Comparison of ENCODE assay signal across 8 mouse cellular contexts in genomic region chr13:38410322-38410865, GRCm38 (mm10).
DNase-seq lines count a peak whose midpoint lies in the region; ATAC-seq lines count a peak whose summit lies in the region.

No protein-coding gene starts in this region.

- ATAC-seq in limb, embryonic 11.5 days (ENCODE audit: insufficient number of reproducible peaks, low FRiP score, low TSS enrichment, low read depth) = no peak
- ATAC-seq in forebrain, embryonic 14.5 days = peak; percentile 86
- ATAC-seq in heart, embryonic 15.5 days (replicated peaks; ENCODE audit: insufficient number of reproducible peaks, insufficient read depth, low FRiP score, low read depth) = peak; percentile 62
- peak; percentile 85 for ATAC-seq in lung, embryonic 15.5 days (ENCODE audit: borderline replicate concordance, extremely low read depth, low FRiP score, low TSS enrichment)

- no peaks in the 10 kb centered on the region for H3K9me3 ChIP-seq in limb, embryonic 11.5 days (ENCODE audit: control insufficient read depth, low read length)
- no peaks in the 10 kb centered on the region for H3K9me3 ChIP-seq in limb, embryonic 10.5 days (replicated peaks)
- H3K9me3 ChIP-seq in forebrain, embryonic 14.5 days (replicated peaks; ENCODE audit: control insufficient read depth, low read length) = no peaks in the 10 kb centered on the region
- no peaks in the 10 kb centered on the region for H3K9me3 ChIP-seq in heart, embryonic 15.5 days (replicated peaks)
- no peaks in the 10 kb centered on the region for H3K9me3 ChIP-seq in lung, embryonic 15.5 days

- 32% methylated on average over 15 of the region's 15 CpGs for WGBS in limb, embryonic 11.5 days
- WGBS in limb, embryonic 10.5 days = 36% methylated on average over 15 of the region's 15 CpGs
- 21% methylated on average over 15 of the region's 15 CpGs for WGBS in forebrain, embryonic 14.5 days
- WGBS in heart, embryonic 15.5 days = 11% methylated on average over 15 of the region's 15 CpGs
- WGBS in lung, embryonic 15.5 days = 9% methylated on average over 15 of the region's 15 CpGs

- no peak overlapping the region for H3K4me3 ChIP-seq in limb, embryonic 11.5 days (ENCODE audit: low read depth, low read length)
- no peak overlapping the region for H3K4me3 ChIP-seq in limb, embryonic 10.5 days
- H3K4me3 ChIP-seq in forebrain, embryonic 14.5 days (ENCODE audit: low read depth, low read length) = no peak overlapping the region
- H3K4me3 ChIP-seq in heart, embryonic 15.5 days = peak overlapping the region; percentile 11; the same call in 1 of the 2 replicates
- peak overlapping the region; percentile 15; the same call in 1 of the 2 replicates for H3K4me3 ChIP-seq in lung, embryonic 15.5 days

- no peak overlapping the region for H3K9ac ChIP-seq in limb, embryonic 11.5 days (ENCODE audit: low read length)
- H3K9ac ChIP-seq in forebrain, embryonic 14.5 days (ENCODE audit: low read length) = peak overlapping the region; percentile 25; the same call in 1 of the 2 replicates
- H3K9ac ChIP-seq in heart, embryonic 15.5 days = no peak overlapping the region
- H3K9ac ChIP-seq in lung, embryonic 15.5 days = no peak overlapping the region; the same call in 1 of the 2 replicates

- H3K36me3 ChIP-seq in limb, embryonic 11.5 days (ENCODE audit: control insufficient read depth, insufficient read depth, low read length) = no peaks in the 10 kb centered on the region
- no peaks in the 10 kb centered on the region for H3K36me3 ChIP-seq in limb, embryonic 10.5 days
- H3K36me3 ChIP-seq in forebrain, embryonic 14.5 days (ENCODE audit: control insufficient read depth, insufficient read depth, low read length) = no peaks in the 10 kb centered on the region
- H3K36me3 ChIP-seq in heart, embryonic 15.5 days = no peaks in the 10 kb centered on the region
- H3K36me3 ChIP-seq in lung, embryonic 15.5 days = no peaks in the 10 kb centered on the region

- H3K27ac ChIP-seq in limb, embryonic 11.5 days (replicated peaks; ENCODE audit: low read depth, low read length) = no peak overlapping the region
- no peak overlapping the region for H3K27ac ChIP-seq in limb, embryonic 10.5 days
- H3K27ac ChIP-seq in forebrain, embryonic 14.5 days (ENCODE audit: low read depth, low read length) = peak overlapping the region; percentile 54; the same call in 1 of the 2 replicates
- H3K27ac ChIP-seq in heart, embryonic 15.5 days = peak overlapping the region; percentile 62
- H3K27ac ChIP-seq in lung, embryonic 15.5 days = peak overlapping the region; percentile 85

- peaks cover 3% of the 10 kb centered on the region; the same call in 1 of the 2 replicates for H3K4me1 ChIP-seq in limb, embryonic 11.5 days (ENCODE audit: control insufficient read depth, insufficient read depth, low read length)
- peaks cover 15% of the 10 kb centered on the region for H3K4me1 ChIP-seq in limb, embryonic 10.5 days
- peaks cover 12% of the 10 kb centered on the region for H3K4me1 ChIP-seq in forebrain, embryonic 14.5 days (ENCODE audit: control insufficient read depth, insufficient read depth, low read length)
- H3K4me1 ChIP-seq in heart, embryonic 15.5 days (replicated peaks) = peaks cover 22% of the 10 kb centered on the region
- peaks cover 35% of the 10 kb centered on the region for H3K4me1 ChIP-seq in lung, embryonic 15.5 days

- no peaks in the 10 kb centered on the region for H3K27me3 ChIP-seq in limb, embryonic 11.5 days (ENCODE audit: control insufficient read depth, insufficient read depth, low read length)
- H3K27me3 ChIP-seq in limb, embryonic 10.5 days (ENCODE audit: low read depth, poor library complexity, severe bottlenecking) = no peaks in the 10 kb centered on the region
- no peaks in the 10 kb centered on the region for H3K27me3 ChIP-seq in forebrain, embryonic 14.5 days (replicated peaks; ENCODE audit: control insufficient read depth, insufficient read depth, low read length)
- no peaks in the 10 kb centered on the region for H3K27me3 ChIP-seq in heart, embryonic 15.5 days
- H3K27me3 ChIP-seq in lung, embryonic 15.5 days = no peaks in the 10 kb centered on the region

- peak; percentile 29 for DNase-seq in limb, embryonic 11.5 days (ENCODE audit: low spot score)
- no peak for DNase-seq in limb, embryonic 10.5 days (ENCODE audit: low spot score)
- DNase-seq in forebrain, embryonic 14.5 days (ENCODE audit: low spot score) = peak; percentile 92
- DNase-seq in kidney, postnatal 4 days = peak; percentile 63 to 75
- peak; percentile 70 to 78 for DNase-seq in right cerebral cortex, postnatal 10 days (ENCODE audit: low spot score in 2 of 2)
- DNase-seq in MN1 (ENCODE audit: low spot score) = no peak

- no peak overlapping the region for H3K4me2 ChIP-seq in limb, embryonic 11.5 days (ENCODE audit: low read depth, severe bottlenecking)
- H3K4me2 ChIP-seq in forebrain, embryonic 14.5 days (ENCODE audit: low read length) = peak overlapping the region; percentile 30
- peak overlapping the region; percentile 52 for H3K4me2 ChIP-seq in heart, embryonic 15.5 days
- peak overlapping the region; percentile 50 for H3K4me2 ChIP-seq in lung, embryonic 15.5 days

Comparison
In these comparisons a context has a peak if more than half of its experiments do, and no peak if none do; other contexts are left out.
1. DNase-seq: peak in limb, embryonic 11.5 days (single experiment), forebrain, embryonic 14.5 days (single experiment), kidney, postnatal 4 days (2 of 2) and right cerebral cortex, postnatal 10 days (2 of 2); none in limb, embryonic 10.5 days (single experiment) and MN1 (single experiment).
2. H3K27ac ChIP-seq: peak in forebrain, embryonic 14.5 days (single experiment), heart, embryonic 15.5 days (single experiment) and lung, embryonic 15.5 days (single experiment); none in limb, embryonic 11.5 days (single experiment) and limb, embryonic 10.5 days (single experiment).
3. H3K4me3 ChIP-seq: peak in heart, embryonic 15.5 days (single experiment) and lung, embryonic 15.5 days (single experiment); none in limb, embryonic 11.5 days (single experiment), limb, embryonic 10.5 days (single experiment) and forebrain, embryonic 14.5 days (single experiment).